Mouse (Mus musculus): Measurements from ENCODE around the gene Syna. TPM values are rescaled to one million over a fixed set of nuclear protein-coding genes. Genes with fewer than 3 reads are reported as not detected.

Gene Syna
- polyA plus RNA-seq, 1 experiment = 0.15 TPM

GRCm38 (mm10) chr5:134549640-134550168 is 10.3 kb downstream of the Syna start:
- no peak overlapping the region for H3K4me3 ChIP-seq (ENCODE audit: control insufficient read depth, insufficient read depth, low read length)
- TF ChIP-seq CTCF (IDR thresholded peaks at IDR 0.05; ENCODE audit: borderline replicate concordance, control insufficient read depth, extremely low read depth, insufficient read depth, low read length, poor library complexity) (no peak), POLR2A (IDR thresholded peaks at IDR 0.05; ENCODE audit: control insufficient read depth, extremely low read depth, insufficient read depth, low read length, poor library complexity) (no peak)
- H3K36me3 ChIP-seq (ENCODE audit: control insufficient read depth, insufficient read depth, low read length) = no peaks in the 10 kb centered on the region
- no peaks in the 10 kb centered on the region for H3K27me3 ChIP-seq (ENCODE audit: control insufficient read depth, insufficient read depth, low read length)
- DNase-seq = no peak
- peaks cover 16% of the 10 kb centered on the region for H3K4me1 ChIP-seq (replicated peaks; ENCODE audit: control insufficient read depth, insufficient read depth, low read length)
- WGBS = 96% methylated on average over 3 of the region's 3 CpGs
- H3K27ac ChIP-seq (ENCODE audit: control insufficient read depth, insufficient read depth, low read length) = no peak overlapping the region

- DNase-seq = no peak
- WGBS = 84% methylated on average over 5 of the region's 5 CpGs
- H3K27ac ChIP-seq (ENCODE audit: control insufficient read depth, insufficient read depth, low read length) = no peak overlapping the region
Measured at GRCm38 (mm10) chr5:134548306-134548705, 11.7 kb downstream of the Syna start.

GRCm38 (mm10) chr5:134546790-134547189 is 13.2 kb downstream of the Syna start:
- no peaks in the 10 kb centered on the region for H3K36me3 ChIP-seq (ENCODE audit: control insufficient read depth, insufficient read depth, low read length)
- H3K4me3 ChIP-seq (ENCODE audit: control insufficient read depth, insufficient read depth, low read length) = no peak overlapping the region
- H3K4me1 ChIP-seq (replicated peaks; ENCODE audit: control insufficient read depth, insufficient read depth, low read length) = peaks cover 12% of the 10 kb centered on the region
- H3K27ac ChIP-seq (ENCODE audit: control insufficient read depth, insufficient read depth, low read length) = no peak overlapping the region
- no peak for TF ChIP-seq POLR2A (IDR thresholded peaks at IDR 0.05; ENCODE audit: control insufficient read depth, extremely low read depth, insufficient read depth, low read length, poor library complexity)
- TF ChIP-seq CTCF (IDR thresholded peaks at IDR 0.05; ENCODE audit: borderline replicate concordance, control insufficient read depth, extremely low read depth, insufficient read depth, low read length, poor library complexity) = no peak
- H3K27me3 ChIP-seq (ENCODE audit: control insufficient read depth, insufficient read depth, low read length) = no peaks in the 10 kb centered on the region
- 89% methylated on average over 7 of the region's 7 CpGs for WGBS
- DNase-seq = no peak

More at GRCm38 (mm10) chr5:134548306-134548705, 11.7 kb downstream of the Syna start:
- Histone ChIP-seq H3K4me1 (replicated peaks; ENCODE audit: control insufficient read depth, insufficient read depth, low read length) (peaks cover 16% of the 10 kb centered on the region), H3K36me3 (ENCODE audit: control insufficient read depth, insufficient read depth, low read length) (no peaks in the 10 kb centered on the region), H3K4me3 (ENCODE audit: control insufficient read depth, insufficient read depth, low read length) (no peak overlapping the region), H3K27me3 (ENCODE audit: control insufficient read depth, insufficient read depth, low read length) (no peaks in the 10 kb centered on the region)
- TF ChIP-seq POLR2A (IDR thresholded peaks at IDR 0.05; ENCODE audit: control insufficient read depth, extremely low read depth, insufficient read depth, low read length, poor library complexity) (no peak), CTCF (IDR thresholded peaks at IDR 0.05; ENCODE audit: borderline replicate concordance, control insufficient read depth, extremely low read depth, insufficient read depth, low read length, poor library complexity) (no peak)

- no peak for DNase-seq
- Histone ChIP-seq H3K36me3 (ENCODE audit: control insufficient read depth, insufficient read depth, low read length) (no peaks in the 10 kb centered on the region), H3K4me1 (replicated peaks; ENCODE audit: control insufficient read depth, insufficient read depth, low read length) (peaks cover 4% of the 10 kb centered on the region), H3K4me3 (ENCODE audit: control insufficient read depth, insufficient read depth, low read length) (no peak overlapping the region), H3K27me3 (ENCODE audit: control insufficient read depth, insufficient read depth, low read length) (no peaks in the 10 kb centered on the region), H3K27ac (ENCODE audit: control insufficient read depth, insufficient read depth, low read length) (no peak overlapping the region)
- 89% methylated on average over 3 of the region's 3 CpGs for WGBS
- TF ChIP-seq POLR2A (IDR thresholded peaks at IDR 0.05; ENCODE audit: control insufficient read depth, extremely low read depth, insufficient read depth, low read length, poor library complexity) = no peak
- no peak for TF ChIP-seq CTCF (IDR thresholded peaks at IDR 0.05; ENCODE audit: borderline replicate concordance, control insufficient read depth, extremely low read depth, insufficient read depth, low read length, poor library complexity)
Measured at GRCm38 (mm10) chr5:134545242-134545629, 14.7 kb downstream of the Syna start.

- DNase-seq = no peak
- H3K4me1 ChIP-seq (replicated peaks; ENCODE audit: control insufficient read depth, insufficient read depth, low read length) = peaks cover 10% of the 10 kb centered on the region
- no peaks in the 10 kb centered on the region for H3K27me3 ChIP-seq (ENCODE audit: control insufficient read depth, insufficient read depth, low read length)
- no peak for TF ChIP-seq POLR2A (IDR thresholded peaks at IDR 0.05; ENCODE audit: control insufficient read depth, extremely low read depth, insufficient read depth, low read length, poor library complexity)
- no peak for TF ChIP-seq CTCF (IDR thresholded peaks at IDR 0.05; ENCODE audit: borderline replicate concordance, control insufficient read depth, extremely low read depth, insufficient read depth, low read length, poor library complexity)
- no peak overlapping the region for H3K4me3 ChIP-seq (ENCODE audit: control insufficient read depth, insufficient read depth, low read length)
- no peak overlapping the region for H3K27ac ChIP-seq (ENCODE audit: control insufficient read depth, insufficient read depth, low read length)
- 92% methylated on average over 19 of the region's 19 CpGs for WGBS
- H3K36me3 ChIP-seq (ENCODE audit: control insufficient read depth, insufficient read depth, low read length) = no peaks in the 10 kb centered on the region
Measured at GRCm38 (mm10) chr5:134544516-134545241, 15.3 kb downstream of the Syna start.

- WGBS = 93% methylated on average over 7 of the region's 7 CpGs
- Histone ChIP-seq H3K4me1 (replicated peaks; ENCODE audit: control insufficient read depth, insufficient read depth, low read length) (peaks cover 14% of the 10 kb centered on the region), H3K27me3 (ENCODE audit: control insufficient read depth, insufficient read depth, low read length) (no peaks in the 10 kb centered on the region), H3K36me3 (ENCODE audit: control insufficient read depth, insufficient read depth, low read length) (no peaks in the 10 kb centered on the region), H3K27ac (ENCODE audit: control insufficient read depth, insufficient read depth, low read length) (no peak overlapping the region), H3K4me3 (ENCODE audit: control insufficient read depth, insufficient read depth, low read length) (no peak overlapping the region)
- no peak for DNase-seq
- TF ChIP-seq CTCF (IDR thresholded peaks at IDR 0.05; ENCODE audit: borderline replicate concordance, control insufficient read depth, extremely low read depth, insufficient read depth, low read length, poor library complexity) (no peak), POLR2A (IDR thresholded peaks at IDR 0.05; ENCODE audit: control insufficient read depth, extremely low read depth, insufficient read depth, low read length, poor library complexity) (no peak)
Measured at GRCm38 (mm10) chr5:134541640-134542039, 18.3 kb downstream of the Syna start.
